Comparison of ENCODE assay signal across 24 mouse cellular contexts in the genomic region with DNA sequence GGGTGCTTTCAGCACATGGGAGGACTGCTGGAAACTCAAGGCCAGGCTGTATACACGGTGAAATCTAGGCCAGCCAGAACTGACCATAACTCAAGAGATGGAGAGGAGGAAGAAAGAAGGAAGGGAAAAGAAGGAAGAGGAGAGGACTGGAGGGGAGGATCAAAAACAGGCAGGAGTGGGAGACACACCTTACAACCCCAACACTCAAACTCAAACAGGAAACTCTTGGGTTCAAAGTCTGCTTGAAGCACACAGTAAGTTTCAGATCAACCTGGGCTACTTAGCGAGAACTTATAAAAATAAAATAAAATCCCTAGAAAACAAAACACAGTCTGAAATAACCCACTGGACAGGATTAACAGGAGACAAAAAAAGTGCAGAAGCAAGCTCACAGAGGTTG.
DNase-seq lines count a peak whose midpoint lies in the region; ATAC-seq and TF ChIP-seq lines count a peak whose summit lies in the region.
"Had no signal": no experiment of that assay in that cellular context is flagged by ENCODE, and none has a peak within 500 bp of the region (broad histone marks: within the 10 kb centered on the region; RNA-seq: fewer than 3 reads in every experiment).

No protein-coding gene starts in this region.

- no peaks in the 10 kb centered on the region for H3K4me1 ChIP-seq in forebrain, embryonic 11.5 days (replicated peaks; ENCODE audit: control insufficient read depth, insufficient read depth, low read length)
- 0 out of 2 replicates have a peak, but pooled peaks cover 6% of the 10 kb centered on the region for H3K4me1 ChIP-seq in forebrain, embryonic 12.5 days
- H3K4me1 ChIP-seq in heart, embryonic 13.5 days, result peaks cover 67% of the 10 kb centered on the region
- H3K4me1 ChIP-seq in stomach, postnatal 0 days (replicated peaks; ENCODE audit: control insufficient read depth, insufficient read depth), result no peaks in the 10 kb centered on the region
- H3K4me1 ChIP-seq: hindbrain, embryonic 10.5 days had no signal

- 83% methylated on average over 2 of the region's 2 CpGs for WGBS in forebrain, embryonic 11.5 days
- WGBS in forebrain, embryonic 12.5 days, result 92% methylated on average over 2 of the region's 2 CpGs
- WGBS in heart, embryonic 13.5 days, result 63% methylated on average over 2 of the region's 2 CpGs
- 56% methylated on average over 2 of the region's 2 CpGs for WGBS in stomach, postnatal 0 days

- H3K4me3 ChIP-seq in forebrain, embryonic 11.5 days (ENCODE audit: low read depth, low read length), result no peak overlapping the region
- no peak overlapping the region for H3K4me3 ChIP-seq in forebrain, embryonic 12.5 days (replicated peaks)
- H3K4me3 ChIP-seq in heart, embryonic 13.5 days, result no peak overlapping the region
- H3K4me3 ChIP-seq in stomach, postnatal 0 days (ENCODE audit: low read depth, low read length), result no peak overlapping the region
- H3K4me3 ChIP-seq: forebrain, embryonic 10.5 days; forebrain, embryonic 15.5 days; heart, embryonic 10.5 days; heart, embryonic 15.5 days; hindbrain, embryonic 10.5 days; hindbrain, embryonic 13.5 days had no signal

- H3K4me2 ChIP-seq in forebrain, embryonic 11.5 days (ENCODE audit: low read depth, low read length, severe bottlenecking), result no peak overlapping the region
- H3K4me2 ChIP-seq in forebrain, embryonic 12.5 days, result no peak overlapping the region
- no peak overlapping the region for H3K4me2 ChIP-seq in heart, embryonic 13.5 days
- no peak overlapping the region for H3K4me2 ChIP-seq in stomach, postnatal 0 days (replicated peaks; ENCODE audit: low read depth)
- H3K4me2 ChIP-seq: forebrain, embryonic 15.5 days; heart, embryonic 15.5 days; hindbrain, embryonic 13.5 days had no signal

- TF ChIP-seq CTCF in stomach, postnatal 0 days (IDR thresholded peaks at IDR 0.05; ENCODE audit: low read depth), result no peak

- no peaks in the 10 kb centered on the region for H3K9me3 ChIP-seq in forebrain, embryonic 11.5 days (ENCODE audit: control insufficient read depth, low read length)
- no peaks in the 10 kb centered on the region for H3K9me3 ChIP-seq in forebrain, embryonic 12.5 days
- H3K9me3 ChIP-seq in heart, embryonic 13.5 days, result no peaks in the 10 kb centered on the region
- no peaks in the 10 kb centered on the region for H3K9me3 ChIP-seq in stomach, postnatal 0 days (ENCODE audit: control insufficient read depth, low read length)
- H3K9me3 ChIP-seq: forebrain, embryonic 10.5 days; forebrain, embryonic 15.5 days; heart, embryonic 10.5 days; heart, embryonic 15.5 days; hindbrain, embryonic 10.5 days; hindbrain, embryonic 13.5 days had no signal

- no peak for ATAC-seq in forebrain, embryonic 11.5 days (replicated peaks; ENCODE audit: low FRiP score)
- ATAC-seq in forebrain, embryonic 12.5 days (ENCODE audit: low FRiP score), result no peak
- no peak for ATAC-seq in heart, embryonic 13.5 days (ENCODE audit: extremely low read depth, insufficient number of reproducible peaks, low FRiP score, low TSS enrichment)
- peak; percentile 36; the same call in 1 of the 2 replicates for ATAC-seq in stomach, postnatal 0 days (ENCODE audit: low FRiP score, low TSS enrichment)
- ATAC-seq: activated CD4-positive, CD25-positive, alpha-beta regulatory T cell, adult 4 months; forebrain, embryonic 15.5 days; hindbrain, embryonic 16.5 days had no signal

- H3K36me3 ChIP-seq in forebrain, embryonic 11.5 days (ENCODE audit: control insufficient read depth, insufficient read depth, low read length), result no peaks in the 10 kb centered on the region
- peaks cover 7% of the 10 kb centered on the region for H3K36me3 ChIP-seq in forebrain, embryonic 12.5 days (replicated peaks)
- peaks cover 58% of the 10 kb centered on the region for H3K36me3 ChIP-seq in heart, embryonic 13.5 days
- 0 out of 2 replicates have a peak, but pooled peaks cover 2% of the 10 kb centered on the region for H3K36me3 ChIP-seq in stomach, postnatal 0 days (ENCODE audit: control insufficient read depth, insufficient read depth, low read length)
- H3K36me3 ChIP-seq: forebrain, embryonic 15.5 days; hindbrain, embryonic 13.5 days had no signal

- H3K27ac ChIP-seq in forebrain, embryonic 11.5 days (ENCODE audit: low read depth, low read length), result no peak overlapping the region
- H3K27ac ChIP-seq in forebrain, embryonic 12.5 days, result no peak overlapping the region
- peak overlapping the region; percentile 5 for H3K27ac ChIP-seq in heart, embryonic 13.5 days (replicated peaks)
- H3K27ac ChIP-seq in stomach, postnatal 0 days (replicated peaks), result no peak overlapping the region
- H3K27ac ChIP-seq: forebrain, embryonic 10.5 days; forebrain, embryonic 15.5 days; heart, embryonic 10.5 days; hindbrain, embryonic 10.5 days; hindbrain, embryonic 13.5 days had no signal

- peak; percentile 6 for DNase-seq in forebrain, embryonic 11.5 days (ENCODE audit: low spot score)
- DNase-seq in heart, adult 18-20 months, result no peak
- no peak for DNase-seq in stomach, postnatal 0 days (ENCODE audit: low spot score)
- DNase-seq in kidney, adult 9 months, result no peak
- DNase-seq: adrenal gland, adult 8-10 months; adrenal gland, postnatal 25 days; cerebellum, adult 18-20 months; cerebellum, adult 9-10 months; cerebellum, postnatal 14 days; gastrocnemius, postnatal 14 days; heart, adult 11 months; heart, postnatal 10 days; heart, postnatal 36 days; kidney, adult 18-20 months had no signal

- no peak for TF ChIP-seq EP300 in stomach, postnatal 0 days (optimal IDR thresholded peaks at IDR 0.05)

- no peaks in the 10 kb centered on the region for H3K27me3 ChIP-seq in forebrain, embryonic 11.5 days (ENCODE audit: control insufficient read depth, insufficient read depth, low read length)
- no peaks in the 10 kb centered on the region for H3K27me3 ChIP-seq in forebrain, embryonic 12.5 days
- H3K27me3 ChIP-seq in heart, embryonic 13.5 days (replicated peaks), result no peaks in the 10 kb centered on the region
- H3K27me3 ChIP-seq in stomach, postnatal 0 days (ENCODE audit: control insufficient read depth, insufficient read depth, low read length), result no peaks in the 10 kb centered on the region
- H3K27me3 ChIP-seq: forebrain, embryonic 15.5 days; heart, embryonic 15.5 days; hindbrain, embryonic 13.5 days had no signal

- no peak overlapping the region for H3K9ac ChIP-seq in forebrain, embryonic 11.5 days (ENCODE audit: low read length)
- H3K9ac ChIP-seq in forebrain, embryonic 12.5 days, result no peak overlapping the region
- no peak overlapping the region for H3K9ac ChIP-seq in heart, embryonic 13.5 days
- H3K9ac ChIP-seq in stomach, postnatal 0 days (ENCODE audit: low read length), result no peak overlapping the region
- H3K9ac ChIP-seq: forebrain, embryonic 15.5 days; heart, embryonic 15.5 days; hindbrain, embryonic 13.5 days had no signal
